Mouse (Mus musculus): ENCODE results near the gene Plxnb1.

Plxnb1 gene

DNA sequence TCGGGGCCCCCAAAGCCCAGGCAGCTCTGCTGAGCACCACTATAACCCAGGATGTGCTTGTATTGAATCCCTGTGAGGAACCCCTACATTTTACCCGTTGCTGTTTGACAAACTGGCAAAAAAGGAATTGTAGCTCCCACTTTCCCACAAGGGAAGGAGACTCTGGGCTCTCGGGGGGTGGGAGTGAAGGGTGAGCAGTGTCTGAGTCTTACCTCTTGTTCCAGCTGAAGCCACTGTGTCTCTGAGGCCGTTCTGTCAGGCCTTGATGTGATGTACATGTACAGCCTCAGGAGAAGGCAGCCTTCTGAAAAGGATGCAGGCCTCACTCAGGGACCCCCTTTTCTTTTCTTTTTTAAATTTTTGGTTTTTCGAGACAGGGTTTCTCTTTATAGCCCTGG, 34.3 kb upstream of the Plxnb1 start:
- no peak for DNase-seq (ENCODE audit: low read depth, low spot score)

- no peak for DNase-seq (ENCODE audit: low read depth, low spot score)
These were observed 27.0 kb upstream of the Plxnb1 start for GRCm38 (mm10) chr9:109068095-109068735.

- peak; percentile 98 for DNase-seq (ENCODE audit: low read depth, low spot score)
These were observed 21.3 kb upstream of the Plxnb1 start, which contains the start of gene Atrip for GRCm38 (mm10) chr9:109073661-109074573. TSS of gene Atrip (minus strand) at chr9:109074124.

- no peak for DNase-seq (ENCODE audit: low read depth, low spot score)
These were observed 14.7 kb upstream of the Plxnb1 start for GRCm38 (mm10) chr9:109080516-109080915.

- no peak for DNase-seq (ENCODE audit: low read depth, low spot score)
These were observed 13.5 kb upstream of the Plxnb1 start for GRCm38 (mm10) chr9:109081749-109082123.

DNA sequence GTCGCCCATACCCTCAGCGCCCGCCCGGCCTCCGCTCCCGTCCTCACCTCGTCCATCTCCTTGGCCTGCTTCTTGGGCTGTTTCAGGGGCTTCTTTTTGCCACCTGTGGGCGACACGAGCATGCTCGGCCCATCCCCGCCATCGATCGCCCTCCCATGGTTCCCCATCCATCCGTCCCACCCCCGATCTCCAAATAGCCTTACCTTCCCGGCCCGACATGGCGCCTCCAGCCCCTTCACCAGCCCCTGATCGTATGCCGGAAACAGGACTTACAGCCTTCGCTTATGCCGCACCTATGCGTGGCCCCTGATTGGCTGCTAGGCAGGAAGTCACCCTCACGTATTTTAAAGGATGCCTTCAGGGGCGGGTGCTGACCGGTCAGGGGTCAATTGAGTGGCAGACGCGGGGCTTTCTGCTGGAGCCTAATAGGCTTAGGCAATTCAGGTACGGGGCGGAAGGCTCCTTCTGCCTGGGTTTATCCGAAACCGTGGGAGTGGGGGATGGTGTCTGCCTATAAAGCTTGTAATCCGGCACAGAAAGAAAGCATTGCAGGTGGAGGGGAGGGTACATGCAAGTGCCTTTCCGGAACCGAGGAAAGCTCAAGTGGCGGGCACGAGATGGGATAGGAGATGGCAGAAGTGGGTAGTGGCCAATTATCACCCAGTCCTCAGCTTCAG, 12.9 kb upstream of the Plxnb1 start, which contains the start of the genes Ccdc51 and Tma7:
TSS of gene Ccdc51 (plus strand) at position 370 of the 677 bp plus-strand sequence.
TSS of gene Tma7 (minus strand) at position 464 of the 677 bp plus-strand sequence.
- peak; percentile 97 for DNase-seq (ENCODE audit: low read depth, low spot score)

DNA sequence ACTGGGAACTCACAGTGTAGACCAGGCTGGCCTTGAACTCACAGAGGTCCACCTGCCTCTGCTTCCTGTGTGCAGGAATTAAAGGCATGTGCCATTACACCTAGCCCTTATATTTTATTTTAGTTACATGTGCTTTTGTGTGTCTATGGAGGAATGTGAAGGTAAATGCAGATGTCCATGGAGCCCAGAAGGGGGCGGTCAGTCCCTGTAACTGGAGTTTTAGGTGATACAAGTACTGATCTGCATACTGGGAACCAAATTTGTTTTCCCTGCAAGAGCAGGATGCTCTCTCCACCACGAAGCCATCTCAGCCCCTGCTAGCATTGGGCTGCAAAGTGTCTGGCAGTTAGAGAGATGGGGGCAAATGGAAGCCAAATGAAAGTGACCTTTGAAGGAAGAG, 10.3 kb upstream of the Plxnb1 start:
- peak; percentile 64 for DNase-seq (ENCODE audit: low read depth, low spot score)

DNA sequence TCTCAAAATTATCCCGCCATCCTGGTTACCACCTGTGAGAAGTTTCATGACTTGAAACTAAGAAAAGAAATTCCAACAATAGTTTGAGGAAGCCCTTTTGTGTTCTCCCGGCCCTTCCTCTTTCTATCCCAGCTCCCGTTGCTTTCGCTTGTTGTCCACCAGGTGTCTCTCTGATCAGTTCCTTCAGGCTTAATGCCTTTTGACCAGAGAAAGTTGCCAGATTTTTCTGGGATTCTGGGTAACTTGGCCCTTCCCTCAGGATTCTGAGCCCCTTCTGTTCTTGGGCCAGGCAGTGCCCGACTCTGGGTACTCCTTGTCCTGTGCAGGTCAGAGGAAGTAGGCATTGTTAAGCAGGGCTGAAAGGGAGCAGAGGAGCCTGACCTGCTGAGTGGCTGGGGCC, 7.2 kb upstream of the Plxnb1 start:
- DNase-seq (ENCODE audit: low read depth, low spot score), result peak; percentile 67

DNA sequence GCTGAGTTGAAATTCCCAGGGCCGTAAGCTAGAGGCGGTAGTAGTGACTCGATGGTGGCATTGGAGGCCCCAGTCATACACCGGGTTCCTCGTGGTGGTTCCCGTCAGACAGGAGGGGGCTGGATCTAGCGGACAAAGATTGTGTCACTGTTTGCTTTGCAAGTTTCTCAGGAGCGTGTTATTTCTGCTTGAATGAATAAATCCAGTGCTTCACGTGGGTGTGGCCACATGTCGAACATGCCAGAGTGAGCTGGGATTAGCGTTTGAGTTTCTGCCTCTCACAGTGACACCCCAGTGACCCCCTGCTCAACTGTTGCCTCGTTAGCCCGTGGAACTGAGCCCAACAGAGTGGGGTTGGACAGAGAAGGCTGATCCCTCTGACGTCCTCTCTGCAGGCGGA, 4.7 kb upstream of the Plxnb1 start:
- peak; percentile 43 for DNase-seq (ENCODE audit: low read depth, low spot score)

DNA sequence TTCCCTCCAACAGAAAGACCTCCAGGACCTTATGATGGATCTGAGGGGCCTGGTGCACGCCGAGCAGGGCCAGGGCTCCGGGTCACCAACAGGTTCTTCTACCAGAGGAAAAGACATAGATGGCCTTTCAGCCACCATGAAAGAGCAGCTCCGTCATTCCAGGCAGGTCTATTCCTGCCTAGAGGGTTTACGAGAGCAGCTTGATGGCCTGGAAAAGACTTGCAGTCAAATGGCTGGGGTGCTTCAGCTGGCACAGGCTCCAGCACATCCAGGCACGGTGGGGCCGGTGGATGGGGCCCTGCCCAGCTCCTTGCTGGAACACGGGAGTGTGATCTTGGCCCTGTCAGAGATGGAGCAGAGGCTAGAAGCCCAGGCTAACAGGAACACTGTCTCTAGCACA, 3.4 kb upstream of the Plxnb1 start:
- DNase-seq (ENCODE audit: low read depth, low spot score), result no peak

DNA sequence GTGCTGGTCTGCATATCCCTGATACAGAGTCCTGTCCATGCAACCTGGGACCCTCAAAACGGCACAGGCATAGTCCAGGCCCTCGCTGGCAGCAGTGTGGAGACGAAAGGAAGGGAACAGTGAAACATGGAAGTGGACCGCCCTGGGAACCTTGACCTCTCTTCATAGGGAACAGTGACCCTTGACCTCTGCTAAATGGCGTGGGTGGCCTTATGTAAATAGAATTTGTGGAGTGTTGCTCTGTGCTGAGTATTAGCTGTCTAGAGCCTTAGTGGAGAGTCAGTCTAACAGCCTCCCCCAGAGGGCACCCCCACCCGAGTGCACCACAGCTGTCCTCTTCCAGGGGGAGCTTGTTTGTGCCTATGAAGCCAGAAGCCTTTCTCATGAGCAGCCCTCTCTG, 2.4 kb upstream of the Plxnb1 start:
- no peak for DNase-seq (ENCODE audit: low read depth, low spot score)

DNA sequence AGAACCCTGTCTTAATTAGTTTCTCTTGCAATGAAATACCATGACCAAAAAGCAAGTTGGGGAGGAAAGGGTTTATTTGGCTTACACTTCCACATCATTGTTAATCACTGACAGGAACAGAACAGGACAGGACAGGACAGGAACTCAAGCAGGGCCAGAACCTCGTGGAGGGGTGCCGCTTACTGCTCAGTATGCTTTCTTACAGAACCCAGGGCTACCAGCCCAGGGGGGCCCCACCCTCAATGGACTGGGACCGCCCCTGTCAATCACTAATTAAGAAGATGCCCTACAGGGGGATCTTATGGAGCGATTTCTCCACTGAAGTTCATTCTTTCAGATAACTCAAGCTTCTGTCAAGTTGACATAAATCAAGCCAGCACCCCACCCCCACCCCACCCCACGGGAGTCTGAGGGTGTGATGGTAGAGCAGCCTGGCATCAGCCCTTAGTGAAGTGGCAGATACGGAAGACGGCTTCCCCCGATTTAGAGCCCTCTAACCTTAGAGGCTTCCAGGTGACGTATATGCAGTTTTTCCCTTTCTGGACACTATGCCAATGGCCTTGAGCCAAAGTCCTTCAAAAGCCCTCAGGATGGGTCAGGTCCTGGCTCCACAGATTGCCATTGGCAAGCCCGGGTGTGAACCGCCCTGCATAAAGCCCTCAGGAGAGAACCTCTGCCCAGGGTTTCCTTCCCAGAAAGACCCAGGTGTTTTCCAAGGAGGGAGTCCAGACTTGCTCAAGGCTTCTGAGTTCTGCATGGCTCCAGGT, 1.2 kb upstream of the Plxnb1 start:
- no peak for DNase-seq (ENCODE audit: low read depth, low spot score)

DNA sequence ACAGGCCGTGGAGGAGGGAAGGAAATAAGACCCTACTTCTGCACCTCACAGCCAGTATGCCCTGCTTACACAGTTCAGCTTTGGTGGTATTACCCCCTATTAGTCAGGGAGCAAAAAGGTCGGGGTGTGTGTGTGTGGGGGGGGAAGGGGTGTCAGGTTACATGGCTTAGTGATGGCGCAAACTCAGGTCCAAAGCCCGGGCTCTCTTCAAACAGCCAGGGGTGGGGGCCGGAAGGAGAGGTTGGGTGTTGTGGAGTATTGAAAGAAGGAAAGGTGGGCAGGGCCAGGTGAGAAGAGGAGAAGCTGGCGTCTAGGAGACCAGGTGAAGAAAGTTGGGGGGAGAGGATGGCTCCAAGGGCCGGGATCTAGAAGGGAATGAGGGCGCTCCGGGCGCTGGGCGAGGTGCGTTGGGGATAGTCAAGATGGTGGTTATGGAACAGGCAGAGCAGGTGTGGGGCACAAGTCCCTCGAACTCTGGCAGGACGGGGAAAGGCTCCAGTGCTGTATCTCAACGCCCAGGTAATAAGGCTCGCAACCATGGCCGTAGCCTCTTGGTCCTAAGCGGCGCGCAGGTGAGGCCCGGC, 544 bp upstream of the Plxnb1 start:
- no peak for DNase-seq (ENCODE audit: low read depth, low spot score)

DNA sequence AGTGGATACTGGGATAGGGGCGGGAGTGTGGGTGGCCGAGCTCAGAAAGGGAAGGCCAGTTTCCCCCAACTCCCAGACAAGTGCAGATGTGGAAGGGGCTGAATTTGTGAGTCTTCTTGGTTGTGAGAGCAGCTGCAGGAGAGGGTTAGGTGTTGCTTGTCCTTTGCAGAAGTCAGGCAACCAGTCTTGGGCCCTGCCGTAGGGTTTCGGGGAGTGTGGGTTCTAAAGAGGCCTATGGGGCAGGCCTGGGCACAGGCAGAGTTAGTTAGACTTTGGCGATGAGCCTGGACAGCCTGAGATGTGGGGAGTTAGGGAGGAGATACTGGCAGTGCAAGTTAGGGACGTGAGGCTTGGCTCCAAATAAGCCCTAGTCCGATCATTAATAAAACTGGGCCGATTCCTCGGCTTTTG, 1.1 kb downstream of the Plxnb1 start:
- DNase-seq (ENCODE audit: low read depth, low spot score), result peak; percentile 60

GRCm38 (mm10) chr9:109096856-109097255, 1.7 kb downstream of the Plxnb1 start:
- DNase-seq (ENCODE audit: low read depth, low spot score), result no peak

- no peak for DNase-seq (ENCODE audit: low read depth, low spot score)
These were observed 2.1 kb downstream of the Plxnb1 start for GRCm38 (mm10) chr9:109097291-109097690.

- DNase-seq (ENCODE audit: low read depth, low spot score), result peak; percentile 89
These were observed 2.6 kb downstream of the Plxnb1 start for GRCm38 (mm10) chr9:109097831-109098230.

GRCm38 (mm10) chr9:109098366-109098765, 3.2 kb downstream of the Plxnb1 start:
- DNase-seq (ENCODE audit: low read depth, low spot score), result no peak

GRCm38 (mm10) chr9:109098969-109099368, 3.8 kb downstream of the Plxnb1 start:
- DNase-seq (ENCODE audit: low read depth, low spot score), result peak; percentile 48

GRCm38 (mm10) chr9:109100307-109100928, 5.2 kb downstream of the Plxnb1 start:
- DNase-seq (ENCODE audit: low read depth, low spot score), result no peak
